Mouse (Mus musculus) urinary bladder, postnatal 4 days (tissue): ENCODE measurements around the gene Atp13a3.
A peak's percentile ranks its signal among the peaks of the same experiment; 100 is the strongest.

Experiments
- DNase-seq, 2 experiments: peaks; one replicate each; pipeline ENCODE4 v3.0.0; 2021 to 2022; ENCODE audit warnings: low spot score in 2 of 2

The Atp13a3 gene

DNA sequence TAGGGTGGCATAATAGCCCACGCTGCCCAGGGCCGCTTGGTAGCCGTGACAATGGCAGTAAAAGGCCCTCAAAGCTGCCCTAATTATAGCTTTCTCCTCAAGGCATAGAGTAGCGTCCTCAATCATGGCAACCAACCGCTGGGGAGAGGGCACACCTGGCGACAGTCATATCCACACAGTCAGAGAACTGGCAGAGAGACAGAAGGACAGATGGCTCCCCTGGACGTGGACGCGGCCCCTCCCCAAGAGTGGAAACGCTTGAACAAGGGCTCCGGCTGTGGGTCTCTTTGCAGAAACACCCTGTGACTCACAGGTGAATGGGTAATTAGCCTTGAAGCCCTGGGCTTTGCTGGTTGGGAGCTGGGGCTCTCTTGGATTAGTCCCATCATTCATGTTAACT is 127.4 kb downstream of the Atp13a3 start:
- DNase-seq = no peak

DNA sequence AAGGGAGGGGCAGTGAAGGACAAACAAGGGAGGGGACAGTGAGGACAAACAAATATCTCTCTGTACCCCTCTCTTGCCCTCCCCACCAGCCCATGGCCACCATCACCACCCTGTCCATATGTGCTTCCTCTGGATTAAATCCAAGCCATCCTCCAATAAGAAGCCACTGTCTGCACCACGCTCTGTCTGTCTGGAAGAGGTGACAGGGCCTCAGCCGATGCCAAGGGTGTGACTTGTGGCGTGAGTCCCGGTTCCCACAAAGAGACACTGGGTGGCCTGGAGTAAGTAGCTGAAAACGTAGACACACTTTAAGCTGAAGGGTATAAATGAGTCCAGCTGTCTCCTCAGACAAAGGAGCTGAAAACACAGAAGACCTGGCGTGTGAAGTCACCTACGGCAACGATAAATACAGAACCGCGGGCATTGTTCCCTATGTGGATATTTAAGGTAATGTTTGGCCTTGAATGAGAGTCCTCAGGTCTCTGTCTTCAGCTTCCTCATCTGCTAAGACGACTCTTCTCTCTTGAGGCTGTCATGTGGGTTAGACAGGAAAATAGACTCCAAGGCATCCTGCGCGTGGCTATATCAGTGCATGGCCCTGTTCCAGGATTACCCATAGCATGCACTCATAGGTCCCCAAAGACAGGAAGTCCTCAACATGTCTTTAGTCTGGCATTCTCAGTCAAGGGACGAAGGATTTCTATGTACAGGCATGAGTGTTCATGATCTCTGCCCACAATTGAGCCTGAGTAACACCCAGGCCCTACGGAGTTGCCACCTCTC is 130.0 kb downstream of the Atp13a3 start:
- no peak for DNase-seq

DNA sequence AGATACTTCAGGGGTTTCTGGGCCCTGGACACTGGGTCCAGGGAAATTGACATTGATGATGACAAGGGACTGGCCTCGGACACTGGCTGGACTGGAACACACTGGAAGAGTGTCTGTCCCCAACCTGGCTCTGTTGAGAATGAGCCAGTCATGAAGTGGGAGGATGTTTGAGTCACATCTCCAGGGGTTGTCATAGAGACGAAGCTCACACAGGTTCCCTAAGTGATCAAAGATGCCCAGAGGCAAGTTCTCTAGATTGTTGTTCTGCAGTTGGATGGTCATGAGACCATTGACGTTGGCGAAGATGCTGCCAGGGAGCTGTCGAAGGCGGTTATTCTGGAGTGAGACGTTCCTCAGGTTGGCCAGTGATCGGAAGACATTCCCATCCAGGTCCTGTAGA is 132.7 kb downstream of the Atp13a3 start:
- DNase-seq = no peak

DNA sequence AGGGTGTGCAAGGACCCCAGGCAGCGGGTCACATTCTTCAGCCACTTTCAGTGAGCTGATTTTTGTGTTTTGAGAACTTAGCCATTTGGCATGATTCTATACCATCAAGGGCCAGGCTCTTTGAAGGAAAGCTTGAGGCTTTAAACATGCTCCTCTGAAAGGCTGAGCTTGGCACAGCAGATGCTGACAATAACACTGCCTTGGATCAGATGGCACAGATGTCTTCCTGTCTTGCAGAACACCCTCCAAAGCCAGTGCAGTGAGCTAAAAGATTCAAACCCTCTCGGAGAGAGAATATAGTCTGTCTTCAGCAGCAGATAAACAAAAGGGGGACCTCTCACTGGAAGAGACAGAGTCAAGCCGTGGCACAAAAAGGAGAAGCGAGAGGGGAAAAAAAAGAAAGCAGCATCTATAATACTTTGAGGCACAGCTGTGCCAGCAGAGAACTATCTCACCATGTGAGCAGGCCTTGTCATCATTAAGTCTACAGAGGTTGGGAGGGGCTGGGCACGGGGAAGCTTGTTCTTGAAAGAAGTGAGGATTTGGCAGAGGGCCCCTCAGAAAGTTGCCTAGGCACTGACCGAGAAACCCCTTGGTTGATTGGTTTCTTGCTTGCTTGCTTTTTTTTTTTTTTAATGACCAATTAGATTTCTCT is 133.7 kb downstream of the Atp13a3 start:
- DNase-seq = no peak

DNA sequence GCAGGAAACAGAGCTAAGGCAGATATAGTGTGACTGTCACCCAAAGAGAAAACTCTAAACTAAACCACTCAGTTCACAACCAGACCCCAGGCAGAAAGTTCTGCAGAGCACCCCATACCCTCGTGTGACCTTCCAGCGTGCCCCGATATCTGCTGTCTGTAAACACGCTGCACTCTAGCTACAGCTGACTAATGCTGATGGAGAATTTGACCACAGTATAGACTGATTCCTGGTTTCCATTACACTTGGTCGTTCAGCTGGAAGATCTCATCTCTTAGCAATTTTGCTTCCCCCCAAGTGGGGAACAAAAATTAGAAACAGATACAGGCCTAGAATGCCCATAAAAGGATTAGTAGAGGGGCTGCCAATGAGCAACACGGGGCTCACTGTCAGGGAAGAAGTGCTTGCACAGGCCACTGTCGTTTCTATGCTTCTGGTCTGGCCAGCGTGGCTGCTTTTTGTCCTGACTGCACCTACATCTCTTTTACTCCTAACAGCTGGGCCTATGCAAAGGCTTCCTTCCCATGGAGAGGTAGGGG is 134.5 kb downstream of the Atp13a3 start:
- DNase-seq = no peak

GRCm38 (mm10) chr16:30267359-30267758 is 138.4 kb downstream of the Atp13a3 start, which contains the start of gene Cpn2:
Gene Cpn2, minus strand, starts transcription at chr16:30267499.
- DNase-seq = no peak

DNA sequence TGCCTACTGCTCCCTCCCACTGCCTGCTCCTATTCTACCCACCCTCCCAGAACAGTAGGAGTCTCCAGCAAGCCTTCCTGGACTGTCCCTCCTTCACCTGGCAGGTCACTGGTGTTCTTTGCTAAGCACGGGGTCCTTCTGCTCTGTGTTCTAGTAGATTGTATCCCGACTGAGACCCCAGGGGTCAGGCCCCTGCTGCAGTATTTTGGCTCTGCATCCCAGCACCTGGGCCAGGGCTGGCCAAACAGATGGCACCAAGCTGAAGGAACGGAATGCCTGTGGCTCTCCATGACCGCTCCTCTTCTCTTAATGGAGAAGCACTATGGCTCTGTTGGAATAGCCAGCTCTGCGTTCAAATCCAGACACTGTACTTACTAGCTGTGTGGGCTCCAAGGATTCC is 139.2 kb downstream of the Atp13a3 start:
- no peak for DNase-seq

GRCm38 (mm10) chr16:30265611-30266010 is 140.2 kb downstream of the Atp13a3 start:
- DNase-seq = no peak

DNA sequence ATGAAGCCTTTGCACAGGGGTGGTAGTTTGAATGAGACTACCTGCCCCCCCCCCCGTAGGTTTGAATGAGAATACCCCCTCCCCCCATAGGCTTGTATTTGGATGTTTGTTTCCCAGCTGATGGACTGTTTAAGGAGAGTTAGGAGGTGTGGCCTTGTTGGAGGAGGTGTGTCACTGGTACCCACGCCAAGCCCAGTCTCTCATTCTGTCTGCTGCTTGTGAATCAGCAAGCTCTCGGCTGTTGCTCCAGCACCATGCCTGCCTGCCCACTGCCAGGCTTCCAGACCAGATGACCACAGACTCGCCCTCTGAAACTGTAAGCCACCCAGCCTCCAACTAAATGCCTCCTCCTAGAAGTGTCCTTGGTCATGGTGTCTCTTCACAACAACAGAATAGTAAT is 142.6 kb downstream of the Atp13a3 start:
- DNase-seq = no peak

- peak; percentile 37 to 78 for DNase-seq
Measured at GRCm38 (mm10) chr16:30262664-30263063, 143.1 kb downstream of the Atp13a3 start.
